Mouse (Mus musculus) stomach, postnatal 0 days (tissue): ENCODE data around the gene Clrn3.

Source experiments
- CTCF ChIP-seq: IDR thresholded peaks from 2 replicates; pipeline ENCODE4 v1.5.1; 2016; ENCODE audit warnings: antibody characterized with exemption, low read depth, mild to moderate bottlenecking, moderate library complexity
- EP300 ChIP-seq: optimal IDR thresholded peaks from 2 replicates; pipeline ENCODE3; 2016; ENCODE audit warnings: antibody characterized with exemption

DNA sequence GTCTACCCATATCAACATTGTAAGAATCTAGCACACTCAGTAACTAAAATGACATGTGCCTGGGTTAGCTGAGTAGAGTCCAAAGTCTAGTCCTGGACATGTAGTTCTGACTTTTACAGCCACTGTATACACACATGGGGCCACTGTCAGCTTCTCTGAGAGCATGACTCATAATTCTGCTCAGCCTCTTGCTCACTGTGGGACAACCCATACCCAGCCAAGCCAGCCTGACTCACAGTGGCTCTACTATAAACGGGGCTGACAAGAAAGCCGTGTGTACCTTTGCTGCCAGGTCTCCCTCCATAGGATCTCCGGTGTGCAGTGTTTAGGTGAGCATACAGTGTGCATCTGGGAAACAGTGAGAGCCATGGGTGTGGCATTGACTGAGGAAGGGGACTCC is 19.2 kb downstream of the Clrn3 start:
- TF ChIP-seq CTCF (no peak), EP300 (no peak)
